Mouse (Mus musculus): ENCODE measurements at regions not wholly inside any gene's neighbourhood (a gene's known extent, or its start where the extent isn't known, plus 50 kb on each side); places are given as distances from the start of the nearest gene placed in this dataset.
A peak's percentile ranks its signal among the peaks of the same experiment; 100 is the strongest.
"Not testable (repeated sequence)": the region's sequence is repeated elsewhere in the genome, so short reads cannot be mapped to it uniquely, and the experiment has no call there.

GRCm38 (mm10) chr9:53045788-53046187 is 202.1 kb downstream of the Ddx10 start:
- no peak for DNase-seq

- no peak for DNase-seq
These were observed 214.1 kb downstream of the Ddx10 start for GRCm38 (mm10) chr9:53033797-53034196.

GRCm38 (mm10) chr9:53022096-53022495 is 225.8 kb downstream of the Ddx10 start:
- no peak for DNase-seq

- DNase-seq: no peak
These were observed 237.1 kb downstream of the Ddx10 start for GRCm38 (mm10) chr9:53010741-53011140.

- DNase-seq: no peak
These were observed 240.5 kb downstream of the Ddx10 start for GRCm38 (mm10) chr9:53007395-53007794.

- DNase-seq: no peak
These were observed 241.8 kb downstream of the Ddx10 start for GRCm38 (mm10) chr9:53006085-53006484.

- no peak for DNase-seq
These were observed 243.4 kb downstream of the Ddx10 start for GRCm38 (mm10) chr9:53004253-53004978.

GRCm38 (mm10) chr9:52976041-52976440 is 271.8 kb downstream of the Ddx10 start:
- DNase-seq: no peak

GRCm38 (mm10) chr9:52965631-52966030 is 282.2 kb downstream of the Ddx10 start:
- no peak for DNase-seq

- no peak for DNase-seq
These were observed 280.1 kb upstream of the AI593442 start for GRCm38 (mm10) chr9:52959668-52960067.

- no peak for DNase-seq
These were observed 277.7 kb upstream of the AI593442 start for GRCm38 (mm10) chr9:52957245-52957644.

- DNase-seq: peak; percentile 5
These were observed 264.5 kb upstream of the AI593442 start for GRCm38 (mm10) chr9:52944081-52944480.

- no peak for DNase-seq
These were observed 262.0 kb upstream of the AI593442 start for GRCm38 (mm10) chr9:52941637-52941983.

- DNase-seq: peak; percentile 31
These were observed 261.5 kb upstream of the AI593442 start for GRCm38 (mm10) chr9:52940964-52941636.

- DNase-seq: no peak
These were observed 255.5 kb upstream of the AI593442 start for GRCm38 (mm10) chr9:52935082-52935481.

- peak; percentile 9 for DNase-seq
These were observed 237.9 kb upstream of the AI593442 start for GRCm38 (mm10) chr9:52917516-52917915.

GRCm38 (mm10) chr9:52888653-52889052 is 209.1 kb upstream of the AI593442 start:
- DNase-seq: not testable (repeated sequence)

- not testable (repeated sequence) for DNase-seq
These were observed 208.4 kb upstream of the AI593442 start for GRCm38 (mm10) chr9:52887997-52888396.

GRCm38 (mm10) chr9:52867236-52867635 is 187.7 kb upstream of the AI593442 start:
- DNase-seq: no peak

GRCm38 (mm10) chr9:52860327-52860726 is 180.7 kb upstream of the AI593442 start:
- no peak for DNase-seq

- DNase-seq: no peak
These were observed 178.8 kb upstream of the AI593442 start for GRCm38 (mm10) chr9:52858411-52858810.

GRCm38 (mm10) chr9:52853338-52853737 is 173.8 kb upstream of the AI593442 start:
- no peak for DNase-seq

- no peak for DNase-seq
These were observed 171.0 kb upstream of the AI593442 start for GRCm38 (mm10) chr9:52850552-52850951.

- no peak for DNase-seq
These were observed 170.4 kb upstream of the AI593442 start for GRCm38 (mm10) chr9:52849931-52850330.
